Mouse (Mus musculus) ovary, postnatal 14 days (tissue): ENCODE measurements at regions not wholly inside any gene's neighbourhood (a gene's known extent, or its start where the extent isn't known, plus 50 kb on each side); places are given as distances from the start of the nearest gene placed in this dataset.

ENCODE experiments used
- DNase-seq: peaks from one replicate; pipeline ENCODE4 v3.0.0; 2022; ENCODE audit warnings: low spot score

DNA sequence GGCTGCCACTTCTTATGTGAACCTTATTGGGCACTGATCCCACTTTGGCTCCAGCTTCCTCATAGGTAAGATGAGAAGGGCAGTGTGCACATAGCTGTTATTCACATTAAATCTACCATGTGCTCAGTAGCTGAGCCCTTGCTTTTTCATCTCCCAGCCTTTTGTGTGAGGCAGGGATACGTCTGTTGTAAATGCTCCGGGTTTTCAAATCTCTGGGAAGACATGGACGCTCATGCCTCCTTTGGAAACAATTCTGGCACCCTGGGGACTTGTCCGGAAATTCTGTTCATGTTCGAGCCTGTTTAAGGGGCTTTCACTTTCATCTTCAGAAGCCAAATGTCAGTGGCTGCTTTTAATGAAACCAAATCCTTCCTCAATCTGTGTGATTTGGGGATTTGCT, 312.7 kb downstream of the Bcl11a start:
- DNase-seq = no peak

DNA sequence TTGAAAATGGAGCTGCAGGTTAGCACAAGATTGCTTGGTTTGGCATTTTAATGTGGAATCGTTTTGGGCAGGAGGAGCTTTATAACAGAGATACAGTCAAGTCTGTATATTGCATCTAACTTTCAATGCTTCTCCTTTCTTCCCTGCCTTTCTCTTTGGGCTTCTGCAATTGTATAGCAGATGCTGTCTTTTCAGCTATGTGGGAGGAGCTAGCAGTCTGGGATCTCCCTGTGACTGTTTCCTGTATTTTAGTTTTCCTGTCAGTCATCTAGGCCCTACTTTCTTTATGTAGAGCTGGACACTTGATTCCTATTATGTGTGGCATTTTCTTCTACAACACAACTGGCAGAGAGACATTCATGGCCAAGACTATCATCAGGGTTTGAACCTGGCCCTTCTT, 313.5 kb downstream of the Bcl11a start:
- no peak for DNase-seq

DNA sequence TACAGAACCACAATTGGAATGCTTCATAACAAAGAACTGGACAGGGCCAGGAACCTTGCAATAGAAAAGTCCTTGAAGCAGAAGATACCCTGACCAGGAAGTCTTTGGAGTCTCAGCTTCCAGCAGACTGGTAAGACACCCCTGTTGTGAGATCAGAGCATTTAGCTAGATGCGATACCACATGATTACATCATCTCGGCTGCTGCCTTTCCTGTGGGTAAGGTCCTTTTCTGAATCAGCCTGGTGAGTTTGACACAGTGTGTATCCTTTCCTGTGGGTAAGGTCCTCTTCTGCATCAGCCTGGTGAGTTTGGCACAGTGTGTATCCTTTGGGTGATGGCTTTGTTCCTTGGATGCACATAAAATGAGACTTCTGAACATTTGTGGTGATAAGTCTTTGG, 317.6 kb downstream of the Bcl11a start:
- DNase-seq = no peak

DNA sequence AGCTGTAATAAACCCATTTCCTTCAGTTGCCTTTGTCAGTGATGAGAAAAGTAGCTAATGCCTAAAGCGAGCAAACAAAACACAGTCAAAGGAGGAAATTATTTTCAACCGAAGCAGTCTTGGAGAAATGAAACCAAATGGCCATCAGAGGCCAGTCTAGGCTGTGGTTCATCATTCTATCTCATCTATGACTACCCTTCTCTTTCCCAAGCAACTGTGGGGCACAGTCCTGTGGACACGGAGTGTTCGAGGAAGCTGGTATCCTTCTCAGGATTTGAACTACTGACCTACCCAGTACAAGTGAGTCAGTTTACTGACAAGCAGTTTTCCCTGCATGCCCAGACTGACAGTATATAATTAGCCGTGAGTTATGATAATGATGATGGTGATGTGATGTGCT, 319.1 kb downstream of the Bcl11a start:
- no peak for DNase-seq

DNA sequence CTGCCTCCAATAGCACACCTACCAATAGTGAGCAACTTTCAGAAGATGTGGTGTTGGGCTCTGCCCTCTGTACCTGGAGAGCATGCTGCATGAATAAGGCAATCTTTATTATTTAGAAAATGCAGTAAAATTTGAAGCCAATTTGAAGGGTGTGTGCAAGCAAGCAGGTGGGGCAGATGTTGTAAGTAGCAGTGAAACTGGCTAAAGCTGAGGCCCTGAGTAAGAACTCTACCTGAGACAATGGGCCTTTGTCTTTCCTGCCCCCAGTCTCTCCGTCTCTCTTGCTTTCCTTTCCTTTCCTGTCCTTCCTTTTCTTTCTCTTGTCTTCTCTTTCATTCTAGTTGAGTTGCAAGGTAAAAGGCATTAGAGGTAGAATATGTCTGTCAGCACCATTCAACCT, 319.9 kb downstream of the Bcl11a start:
- DNase-seq = no peak

DNA sequence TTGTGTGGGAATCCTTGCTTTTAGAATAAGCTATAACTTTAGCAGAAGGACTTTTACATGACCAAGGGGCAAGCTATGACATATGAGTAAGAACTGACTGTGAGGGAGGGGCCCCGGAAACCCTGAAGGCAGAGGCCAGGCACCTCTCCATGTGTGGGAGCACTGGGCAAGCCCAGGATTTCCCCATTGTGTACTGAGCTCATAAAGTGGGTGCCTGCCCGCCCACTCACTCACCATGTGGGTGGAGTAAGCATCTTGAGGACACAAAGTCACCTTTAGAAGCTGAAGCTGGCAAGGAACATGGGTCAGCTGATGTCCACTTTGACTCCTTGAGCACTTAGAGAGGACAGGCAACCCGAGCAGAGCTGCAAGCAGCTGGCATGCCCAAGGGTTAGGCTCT, 323.3 kb downstream of the Bcl11a start:
- no peak for DNase-seq

DNA sequence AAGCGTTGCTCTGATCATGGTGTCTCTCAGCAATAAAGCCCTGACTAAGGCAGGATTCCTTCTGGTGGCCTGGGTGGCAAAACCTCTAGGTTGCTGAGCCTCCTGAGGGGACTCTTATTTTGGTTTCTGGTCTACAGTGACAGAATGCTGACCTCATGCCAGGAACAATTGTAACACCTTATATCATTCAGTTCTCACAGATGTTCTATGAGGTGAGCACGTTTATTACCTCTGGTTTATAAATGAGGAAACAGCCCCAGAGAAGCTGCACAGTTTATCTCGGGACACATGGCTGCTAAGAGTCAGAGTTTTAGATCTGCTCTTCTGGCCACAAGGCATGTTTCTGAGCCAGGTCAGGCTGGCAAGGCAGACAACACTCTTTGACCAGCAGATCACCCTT, 324.3 kb downstream of the Bcl11a start:
- no peak for DNase-seq

DNA sequence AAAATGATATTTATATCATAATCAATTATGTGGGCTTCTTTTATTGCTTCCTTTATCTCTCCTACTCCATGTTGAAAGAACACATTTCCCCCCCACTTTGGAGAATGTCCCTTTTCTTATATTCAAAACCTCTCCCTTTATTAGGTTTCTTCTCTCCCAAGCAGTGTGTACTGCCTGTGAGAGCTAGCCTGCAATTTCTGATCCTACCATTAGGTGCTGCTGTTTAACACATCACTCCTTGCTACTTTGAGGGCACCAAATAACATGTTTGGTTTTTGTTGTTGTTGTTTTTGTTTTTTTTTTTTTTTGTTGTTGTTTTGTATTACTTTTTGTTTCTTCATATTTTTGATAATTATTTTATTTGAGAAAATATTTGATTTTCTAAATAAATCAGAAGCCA, 336.9 kb downstream of the Bcl11a start:
- DNase-seq = no peak

DNA sequence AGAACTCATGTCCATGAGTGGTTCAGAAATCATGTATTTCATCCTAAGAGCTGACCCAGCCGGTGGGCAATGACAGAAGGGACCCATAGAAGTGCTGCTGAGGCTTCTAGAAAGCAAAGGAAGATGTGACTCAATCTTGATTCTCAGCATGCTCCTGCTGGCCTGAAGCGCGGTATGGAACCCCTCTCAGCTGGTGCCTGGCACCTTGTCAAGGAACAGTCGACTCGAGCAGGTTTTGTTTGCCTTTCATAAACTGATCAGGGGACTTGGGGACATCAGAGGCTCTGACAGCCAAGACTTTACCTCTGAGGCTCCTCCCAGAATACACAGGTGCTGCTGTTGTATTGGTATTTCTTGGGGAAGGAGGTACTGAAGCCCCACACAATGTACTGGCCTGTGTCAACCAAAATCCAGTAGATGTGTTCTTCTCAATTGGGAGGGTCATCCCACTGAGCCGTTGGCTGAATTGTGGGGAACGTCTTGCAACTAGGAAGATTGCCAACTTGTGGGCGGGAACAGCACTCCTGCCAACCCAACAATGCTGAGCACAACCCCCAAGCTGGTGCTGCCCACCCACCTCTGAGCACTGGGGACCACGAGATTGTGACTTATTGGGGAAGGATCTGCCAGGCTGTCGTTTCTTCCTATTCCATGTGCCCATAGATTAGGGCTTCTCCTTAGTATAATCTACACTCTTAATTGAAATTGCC, 344.4 kb downstream of the Bcl11a start:
- no peak for DNase-seq

DNA sequence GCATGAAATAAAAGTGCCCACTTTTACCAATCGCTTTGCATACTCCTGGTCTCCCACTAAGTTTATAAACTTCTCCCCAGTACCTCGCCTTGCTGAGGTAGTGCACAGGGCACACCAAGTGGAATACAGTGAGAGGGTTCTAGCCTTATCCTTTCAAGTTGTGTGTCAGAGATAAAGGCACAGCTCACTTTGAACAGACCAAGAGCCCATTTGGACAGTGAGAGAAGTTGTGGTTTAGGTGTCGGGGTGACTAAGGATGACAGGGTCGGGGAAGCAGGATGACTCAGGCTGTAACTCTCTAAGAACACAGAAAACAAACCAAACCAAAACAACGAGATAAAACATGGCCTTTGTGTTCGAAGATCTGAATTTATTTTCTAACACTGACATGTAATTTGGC, 345.4 kb downstream of the Bcl11a start:
- no peak for DNase-seq

DNA sequence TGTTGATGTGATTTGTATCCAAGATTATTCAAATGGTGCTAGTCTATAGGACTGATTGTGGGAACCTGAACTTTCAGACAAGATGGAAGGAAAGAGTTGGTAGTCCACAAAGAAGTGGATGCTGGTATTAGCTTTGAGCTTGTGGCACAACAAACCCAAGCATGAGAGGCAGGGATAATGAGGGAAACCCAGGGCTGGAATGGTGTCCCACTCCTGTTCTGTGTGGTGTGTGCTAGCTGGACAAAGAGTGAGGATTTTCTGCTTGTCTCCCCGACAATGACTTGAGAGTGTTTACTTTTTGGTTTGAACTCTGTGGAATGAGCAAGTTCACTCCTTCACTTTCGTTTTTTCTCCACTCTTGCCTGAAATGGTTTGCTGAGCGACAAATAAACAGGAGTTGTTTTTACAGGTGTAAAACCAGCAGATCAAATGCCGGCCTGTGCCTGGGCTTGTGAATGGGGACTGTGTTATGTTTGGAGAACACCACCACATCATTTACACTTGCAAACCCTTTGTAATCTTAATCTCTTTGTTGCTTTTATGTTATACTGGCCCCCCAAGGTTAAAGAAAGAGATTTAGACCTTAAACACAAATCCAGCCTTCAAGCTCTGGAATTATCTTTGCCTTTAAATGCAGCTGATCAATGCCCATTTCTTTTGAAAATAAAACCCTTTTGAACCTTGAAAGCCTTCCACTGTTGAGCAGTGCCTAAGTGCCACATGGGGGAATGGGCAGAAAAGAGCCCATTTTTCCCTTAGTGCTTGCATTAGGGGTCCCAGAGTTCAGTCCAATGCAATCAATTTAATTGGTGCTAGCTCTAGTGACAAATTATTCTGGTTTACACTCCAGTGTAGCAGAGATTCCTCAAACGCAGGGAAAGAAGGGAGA, 349.4 kb downstream of the Bcl11a start:
- DNase-seq = no peak

DNA sequence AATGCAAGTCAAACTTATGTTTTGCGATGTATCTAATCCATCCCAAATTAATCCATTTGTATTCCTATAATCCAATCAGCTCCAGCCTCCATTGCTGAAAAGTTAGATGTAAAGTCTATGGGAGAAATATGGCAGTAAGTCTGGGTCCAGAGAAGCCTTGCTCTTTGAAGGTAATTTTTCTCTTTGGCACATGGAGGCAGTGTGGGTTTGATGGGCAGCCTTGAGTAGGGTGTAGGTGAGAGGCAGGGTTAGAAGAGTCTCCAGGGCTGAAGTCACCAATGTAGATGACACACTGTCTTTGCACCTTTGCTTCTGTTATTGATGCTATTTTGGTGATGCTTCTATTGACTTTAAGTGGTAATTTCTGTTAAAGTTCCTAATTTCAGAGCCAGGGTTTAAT, 370.8 kb downstream of the Bcl11a start:
- no peak for DNase-seq

DNA sequence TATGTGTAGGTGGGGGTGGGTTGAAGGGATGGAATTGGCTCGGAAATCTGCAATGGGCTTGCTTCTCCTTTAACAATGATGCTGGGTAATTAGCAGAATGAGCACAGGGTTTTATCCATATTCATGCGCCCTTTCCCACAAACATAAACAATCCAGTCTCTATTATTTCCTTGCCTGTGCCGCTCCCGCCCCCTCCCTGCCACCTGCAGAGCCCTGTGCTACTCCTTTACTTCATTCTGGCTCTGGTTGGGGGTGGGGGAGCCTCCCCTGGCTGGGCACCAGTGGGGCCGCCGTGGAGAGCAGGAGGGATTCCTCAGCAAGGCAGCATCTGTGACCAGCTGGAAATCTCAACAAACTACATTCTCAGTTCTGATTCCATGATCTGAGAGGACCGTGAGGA, 374.4 kb downstream of the Bcl11a start:
- DNase-seq = no peak

DNA sequence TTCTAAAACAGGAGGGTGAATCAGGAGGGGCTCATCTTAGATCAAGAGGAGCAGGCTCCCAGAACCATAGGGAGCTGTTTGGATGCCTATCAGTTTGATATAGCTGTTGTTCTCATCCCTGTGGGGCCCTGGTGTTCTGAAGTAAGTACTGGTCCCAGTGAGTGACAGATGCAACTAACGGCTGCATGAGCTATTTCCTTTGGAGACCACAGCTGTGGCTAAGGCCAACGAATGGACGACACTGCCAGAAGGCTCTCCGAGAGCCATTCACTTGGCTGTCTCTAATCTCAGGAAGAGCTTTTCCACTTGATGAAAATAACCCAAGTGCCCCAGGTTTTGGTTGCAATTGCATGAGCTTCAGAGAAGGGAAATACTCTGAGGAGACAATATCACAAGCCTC, 386.8 kb downstream of the Bcl11a start:
- no peak for DNase-seq

DNA sequence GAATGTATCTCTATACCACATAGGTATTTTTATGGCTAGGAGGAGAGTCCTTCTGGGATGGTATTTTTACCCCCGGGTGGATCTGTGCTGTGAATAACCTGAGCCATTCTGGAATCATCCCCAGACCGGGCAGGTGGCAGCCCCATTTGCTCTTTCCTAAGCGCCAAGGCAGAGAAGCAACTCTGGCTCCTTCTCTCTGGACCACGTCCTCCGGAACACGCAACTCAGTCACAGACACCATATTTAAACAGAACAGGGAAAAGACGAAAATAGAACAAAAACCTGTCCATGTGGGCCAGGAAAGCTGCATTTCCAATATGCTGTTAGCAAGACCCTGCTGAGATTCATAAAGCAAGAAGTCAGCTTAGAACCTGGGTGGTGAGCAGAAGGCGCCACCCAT, 389.6 kb downstream of the Bcl11a start:
- DNase-seq = no peak

DNA sequence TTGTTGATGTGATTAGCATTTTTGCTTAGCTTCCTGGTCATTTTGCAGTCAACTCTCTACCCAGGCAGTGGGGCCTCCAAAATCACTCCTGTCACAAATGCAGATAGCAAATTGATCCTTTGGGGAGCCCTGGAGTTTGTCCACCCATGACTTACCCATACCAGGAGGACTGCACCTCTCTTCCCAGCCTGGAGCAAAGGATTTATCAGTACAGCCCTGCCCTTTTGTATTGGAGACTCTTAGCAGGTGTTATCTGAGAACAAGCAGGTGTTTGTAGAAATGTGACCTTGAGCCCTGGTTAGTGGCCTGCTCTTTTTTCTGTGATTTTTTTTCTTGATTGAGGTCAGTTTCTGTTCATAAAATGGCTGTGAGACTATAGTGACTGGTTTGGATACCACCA, 392.6 kb downstream of the Bcl11a start:
- no peak for DNase-seq

DNA sequence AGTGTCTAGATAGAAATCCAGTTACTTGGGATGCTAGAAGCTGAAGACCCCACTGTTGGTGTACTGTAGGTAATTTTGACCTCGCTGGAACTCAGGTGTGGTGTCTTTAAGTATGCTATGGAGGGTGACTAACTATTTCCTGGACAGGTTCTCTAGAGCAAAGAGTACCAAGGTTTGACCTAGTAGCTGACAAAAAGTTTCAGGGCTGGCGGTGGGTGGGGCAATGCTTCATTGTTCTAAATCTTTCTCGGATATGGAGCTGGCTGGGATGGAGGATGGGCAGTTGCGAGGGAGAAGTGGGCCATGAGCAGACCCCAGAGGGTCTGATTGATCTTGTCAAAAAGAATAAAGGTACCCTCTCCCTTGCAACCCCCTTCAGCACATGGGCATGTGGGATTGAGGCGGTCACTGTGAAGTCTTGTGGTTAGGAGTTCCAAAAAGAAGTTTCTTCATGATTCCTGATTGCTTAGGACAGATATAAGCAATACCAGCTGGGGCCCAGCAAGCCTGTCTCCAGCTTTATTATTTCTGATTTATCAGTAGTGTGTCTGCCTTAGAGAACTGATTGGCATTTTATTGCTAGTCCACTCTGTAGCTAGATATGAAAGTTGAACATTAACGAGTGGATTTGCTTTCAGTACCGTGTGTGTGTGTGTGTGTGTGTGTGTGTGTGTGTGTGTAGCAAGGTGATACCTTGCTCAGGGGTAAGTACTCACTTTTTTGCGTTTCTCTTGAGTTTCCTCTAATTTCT, 394.9 kb downstream of the Bcl11a start:
- DNase-seq = no peak

DNA sequence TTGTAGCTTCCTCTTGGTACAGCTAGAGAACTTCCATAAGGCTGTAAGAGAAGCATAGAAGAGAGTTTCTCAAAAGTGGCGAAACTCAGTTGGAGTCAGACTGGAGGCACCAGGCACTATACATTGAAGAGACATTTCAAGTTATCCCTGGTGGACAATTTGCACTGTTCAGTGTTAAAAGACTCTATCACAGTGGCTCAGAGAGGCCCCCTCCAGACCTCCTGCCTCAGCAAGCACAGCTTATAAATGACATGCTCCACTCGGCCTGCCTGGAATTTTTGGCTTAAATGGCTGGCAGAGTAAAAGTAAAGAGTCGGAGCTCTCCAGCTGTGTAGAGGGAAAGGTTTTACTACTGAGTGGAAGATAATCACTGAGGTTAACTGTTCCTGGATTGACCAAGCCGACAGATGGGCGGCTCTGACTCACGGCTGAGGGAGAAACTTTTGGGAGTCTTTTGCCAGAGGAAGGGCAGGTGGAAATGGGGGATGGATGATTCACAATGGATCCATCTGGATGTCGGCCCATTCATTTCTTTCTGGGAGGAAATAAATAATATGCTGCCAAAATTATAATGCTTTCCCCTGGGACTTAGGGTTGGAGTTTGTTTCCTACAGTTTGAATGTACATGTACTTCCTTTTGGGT, 395.6 kb downstream of the Bcl11a start:
- DNase-seq = no peak

DNA sequence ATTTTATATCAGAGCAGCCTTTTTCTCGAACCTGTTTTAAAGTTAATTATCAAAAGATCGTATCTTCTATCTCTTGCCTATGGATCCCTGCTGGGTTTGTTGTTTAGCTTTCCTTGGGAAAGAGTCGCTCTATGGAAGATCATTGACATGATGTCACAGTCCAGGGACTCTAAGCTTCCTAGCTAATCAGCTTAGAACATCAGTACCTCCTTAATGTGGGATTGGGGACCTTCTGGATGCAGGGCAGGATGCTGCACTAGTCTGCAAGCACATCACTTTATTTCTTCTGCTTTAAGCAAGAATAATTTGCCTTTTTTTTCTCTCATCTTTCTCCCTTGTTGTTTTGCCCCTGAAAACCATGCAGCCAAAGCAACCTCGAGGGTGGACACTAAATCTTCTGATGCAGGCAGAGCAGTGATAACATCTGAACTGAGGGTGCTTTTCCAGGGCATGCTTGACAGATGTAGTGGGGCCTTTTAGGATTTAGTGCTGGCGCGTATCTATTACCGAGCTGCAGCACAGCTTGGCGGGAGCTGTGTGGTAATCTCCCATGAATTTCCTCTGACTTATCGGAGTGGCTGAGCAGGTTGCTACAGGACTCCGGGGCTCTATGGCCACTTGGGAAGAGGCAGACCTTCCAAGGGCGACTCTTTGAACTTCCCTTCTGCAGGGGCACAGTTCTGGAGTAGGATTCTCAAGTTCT, 425.0 kb downstream of the Bcl11a start:
- DNase-seq = no peak

DNA sequence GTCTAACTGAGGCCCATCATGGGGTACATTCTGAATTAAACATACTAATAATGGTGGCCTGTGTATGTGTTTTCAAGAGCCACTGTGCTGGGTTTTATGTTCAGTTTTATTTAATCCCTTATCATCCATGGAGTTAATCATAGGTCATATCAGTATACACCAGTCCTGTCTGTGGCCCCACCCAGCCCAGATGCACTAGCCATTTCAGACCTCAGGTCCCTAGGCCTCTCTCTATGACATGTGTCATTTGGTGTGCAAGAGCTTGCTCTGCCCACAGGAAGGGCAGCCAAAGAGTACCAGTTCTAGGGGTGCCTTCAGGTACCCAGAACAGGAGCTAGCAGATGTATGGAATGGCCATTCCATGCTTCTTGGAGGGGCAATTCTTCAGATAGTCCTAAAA, 437.7 kb downstream of the Bcl11a start:
- no peak for DNase-seq

DNA sequence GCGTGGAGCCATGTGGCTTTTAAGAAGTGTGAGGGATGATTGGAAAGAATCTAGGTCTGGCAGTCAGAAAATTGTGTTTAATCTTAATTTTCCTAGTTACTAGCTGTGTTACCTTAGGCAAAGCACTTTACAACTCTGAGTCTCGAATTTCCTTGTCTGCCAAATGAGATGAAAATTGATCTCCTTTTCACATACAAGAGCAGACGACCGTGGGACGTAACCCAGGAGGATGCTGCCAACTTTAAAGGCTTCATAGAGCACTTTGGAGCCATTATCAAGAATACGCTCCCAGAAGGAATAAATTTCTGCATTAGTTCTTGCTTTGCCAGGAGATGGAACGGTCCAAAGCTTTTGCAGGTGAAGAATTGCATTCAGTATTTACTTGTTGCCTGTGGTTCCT, 457.6 kb downstream of the Bcl11a start:
- no peak for DNase-seq

DNA sequence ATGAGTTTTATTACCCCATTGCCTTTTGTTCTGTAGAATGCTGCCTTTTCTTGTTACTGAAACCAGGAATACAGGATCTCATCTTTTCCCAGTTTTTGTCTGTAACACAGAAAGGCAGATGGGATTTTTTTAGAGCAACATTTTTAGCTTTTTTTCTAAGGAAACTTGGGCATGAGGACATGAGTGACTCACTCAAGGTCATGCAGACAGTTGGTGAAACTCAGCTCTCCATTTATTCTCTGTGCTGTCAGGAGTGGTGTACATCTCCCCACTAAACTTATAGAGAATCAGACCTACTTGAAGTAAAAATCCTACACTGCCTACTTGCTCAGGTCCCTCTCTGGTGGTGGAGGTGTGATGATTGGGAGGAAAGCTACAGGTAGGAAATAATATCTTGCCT, 459.9 kb downstream of the Bcl11a start:
- DNase-seq = no peak
